In genomic region chr8:122345181-122346095, GRCm38 (mm10) we compare ENCODE assay signal across 15 mouse cellular contexts. TPM values are rescaled to one million over a fixed set of nuclear protein-coding genes. Genes with fewer than 3 reads are reported as not detected.
DNase-seq lines count a peak whose midpoint lies in the region; ATAC-seq and TF ChIP-seq lines count a peak whose summit lies in the region.
"Had no signal": no experiment of that assay in that cellular context is flagged by ENCODE, and none has a peak within 500 bp of the region (broad histone marks: within the 10 kb centered on the region; RNA-seq: fewer than 3 reads in every experiment).

No protein-coding gene starts in this region.

- 56% methylated on average over 12 of the region's 12 CpGs for WGBS in heart, postnatal 0 days
- WGBS in liver, embryonic 14.5 days (ENCODE audit: insufficient replicate concordance) = 23% methylated on average over 12 of the region's 12 CpGs

- H3K4me2 ChIP-seq in heart, postnatal 0 days (ENCODE audit: low read depth, low read length) = no peak overlapping the region
- peak overlapping the region; percentile 1; the same call in 1 of the 2 replicates for H3K4me2 ChIP-seq in liver, embryonic 14.5 days (ENCODE audit: low read depth)
- H3K4me2 ChIP-seq: limb, embryonic 15.5 days had no signal

- H3K27me3 ChIP-seq in heart, postnatal 0 days (ENCODE audit: control insufficient read depth, insufficient read depth, low read length) = 0 out of 2 replicates have a peak, but pooled peaks cover 5% of the 10 kb centered on the region
- no peaks in the 10 kb centered on the region for H3K27me3 ChIP-seq in ES-Bruce4 (ENCODE audit: control insufficient read depth, insufficient read depth, low read length, poor library complexity, severe bottlenecking)
- no peaks in the 10 kb centered on the region for H3K27me3 ChIP-seq in liver, embryonic 14.5 days (ENCODE audit: control insufficient read depth, insufficient read depth, low read length)

- ATAC-seq in heart, postnatal 0 days (ENCODE audit: insufficient read depth, low read depth) = 0 out of 2 replicates have a peak, but pooled peaks have one; percentile 14
- ATAC-seq in liver, embryonic 14.5 days (ENCODE audit: insufficient read depth) = no peak
- ATAC-seq: forebrain, embryonic 16.5 days had no signal

- H3K4me1 ChIP-seq in heart, postnatal 0 days (ENCODE audit: control insufficient read depth, insufficient read depth) = peaks cover 45% of the 10 kb centered on the region
- H3K4me1 ChIP-seq in ES-Bruce4 (ENCODE audit: control insufficient read depth, insufficient read depth, low read length) = peaks cover 5% of the 10 kb centered on the region
- H3K4me1 ChIP-seq in liver, embryonic 14.5 days (replicated peaks; ENCODE audit: control insufficient read depth in 2 of 2, insufficient read depth in 2 of 2, low read length in 1 of 2) = peaks cover 54 to 70% of the 10 kb centered on the region in 2 experiments

- no peak overlapping the region for H3K4me3 ChIP-seq in heart, postnatal 0 days (ENCODE audit: low read depth, low read length)
- no peak overlapping the region for H3K4me3 ChIP-seq in ES-Bruce4 (ENCODE audit: low read depth, low read length)
- H3K4me3 ChIP-seq in liver, embryonic 14.5 days (ENCODE audit: insufficient read depth in 1 of 2, low read depth in 2 of 2, low read length in 2 of 2) = no peak overlapping the region
- H3K4me3 ChIP-seq: embryonic facial prominence, embryonic 13.5 days; limb, embryonic 15.5 days had no signal

- H3K27ac ChIP-seq in heart, postnatal 0 days (ENCODE audit: low read depth) = no peak overlapping the region
- H3K27ac ChIP-seq in ES-Bruce4 (ENCODE audit: insufficient read depth, low read length) = no peak overlapping the region
- H3K27ac ChIP-seq in liver, embryonic 14.5 days = no peak overlapping the region
- H3K27ac ChIP-seq: embryonic facial prominence, embryonic 13.5 days; limb, embryonic 15.5 days had no signal

- TF ChIP-seq CTCF in heart, postnatal 0 days (IDR thresholded peaks at IDR 0.05; ENCODE audit: low read depth) = no peak
- TF ChIP-seq CTCF in ES-Bruce4 (IDR thresholded peaks at IDR 0.05; ENCODE audit: low read depth, low read length) = no peak
- no peak for TF ChIP-seq CTCF in liver, embryonic 14.5 days (IDR thresholded peaks at IDR 0.05; ENCODE audit: low read depth)

- no peaks in the 10 kb centered on the region for H3K36me3 ChIP-seq in heart, postnatal 0 days (replicated peaks; ENCODE audit: control insufficient read depth, insufficient read depth, low read length)
- H3K36me3 ChIP-seq in ES-Bruce4 (ENCODE audit: control insufficient read depth, insufficient read depth, low read length, poor library complexity, severe bottlenecking) = no peaks in the 10 kb centered on the region
- H3K36me3 ChIP-seq in liver, embryonic 14.5 days (replicated peaks; ENCODE audit: control insufficient read depth, insufficient read depth, low read depth) = no peaks in the 10 kb centered on the region
- H3K36me3 ChIP-seq: embryonic facial prominence, embryonic 13.5 days; limb, embryonic 15.5 days had no signal

- TF ChIP-seq POLR2A in ES-Bruce4 (IDR thresholded peaks at IDR 0.05; ENCODE audit: insufficient read depth, low read length) = no peak

- no peak for DNase-seq in heart, postnatal 0 days (ENCODE audit: low spot score)
- no peak for DNase-seq in heart, adult 18-20 months
- DNase-seq in 416B (ENCODE audit: low read depth) = peak; percentile 67
- DNase-seq in liver, embryonic 14.5 days (ENCODE audit: low read depth in 3 of 3, low spot score in 3 of 3) = no peak
- DNase-seq in urinary bladder, postnatal 10 days (ENCODE audit: low spot score) = no peak
- no peak for DNase-seq in urinary bladder, adult 18-20 months (ENCODE audit: low spot score in 2 of 2)
- DNase-seq: gastrocnemius, postnatal 25 days; kidney, postnatal 25 days; thymus, adult 18-20 months had no signal

- H3K9me3 ChIP-seq in heart, postnatal 0 days (replicated peaks; ENCODE audit: control insufficient read depth, low read length) = no peaks in the 10 kb centered on the region
- no peaks in the 10 kb centered on the region for H3K9me3 ChIP-seq in ES-Bruce4 (replicated peaks; ENCODE audit: control insufficient read depth, insufficient read depth, low read length, poor library complexity, severe bottlenecking)
- H3K9me3 ChIP-seq in liver, embryonic 14.5 days (ENCODE audit: control insufficient read depth, low read length) = no peaks in the 10 kb centered on the region
- H3K9me3 ChIP-seq: embryonic facial prominence, embryonic 13.5 days; limb, embryonic 15.5 days had no signal

- no peak for TF ChIP-seq EP300 in heart, postnatal 0 days (IDR thresholded peaks at IDR 0.05; ENCODE audit: low read depth)
- TF ChIP-seq EP300 in ES-Bruce4 (IDR thresholded peaks at IDR 0.05; ENCODE audit: insufficient read depth, low read depth, low read length) = no peak
- TF ChIP-seq EP300 in liver, embryonic 14.5 days (IDR thresholded peaks at IDR 0.05; ENCODE audit: low read depth) = no peak

- H3K9ac ChIP-seq in heart, postnatal 0 days (replicated peaks; ENCODE audit: low read depth, low read length) = no peak overlapping the region
- peak overlapping the region; percentile 13; the same call in 1 of the 2 replicates for H3K9ac ChIP-seq in ES-Bruce4 (ENCODE audit: low read depth, poor library complexity, severe bottlenecking)
- no peak overlapping the region; the same call in 1 of the 2 replicates for H3K9ac ChIP-seq in liver, embryonic 14.5 days (replicated peaks)
- H3K9ac ChIP-seq: embryonic facial prominence, embryonic 13.5 days; limb, embryonic 15.5 days had no signal

RNA-seq across cellular contexts. Expression of gene Trhr2, which starts 15.1 kb away (rescaled TPM):
- total RNA-seq in heart, postnatal 0 days (2014; rRNA removed; ENCODE audit: low replicate concordance) = not detected in 2 replicates
- not detected in 2 replicates for polyA plus RNA-seq in heart, postnatal 0 days (2015; fragmentation: Nextera tagmentation; extraction: Ambion mirVana)
- not detected for total RNA-seq in heart, adult 18-20 months (2021)
- not detected in 2 replicates for polyA plus RNA-seq in ES-Bruce4 (2011; ENCODE audit: insufficient read depth, insufficient read length, low read depth, missing spikeins)
- not detected in 2 replicates for polyA plus RNA-seq in liver, embryonic 14.5 days (2012; rRNA removed)
- not detected in 2 replicates for polyA plus RNA-seq in liver, embryonic 14.5 days (2014; fragmentation: Nextera tagmentation; extraction: Ambion mirVana)
- total RNA-seq: gastrocnemius, postnatal 25 days; megakaryocyte progenitor cell, adult 5-6 weeks had no signal
- polyA plus RNA-seq: forebrain, embryonic 16.5 days; intestine, embryonic 14.5 days had no signal

RNA-seq across cellular contexts. Expression of gene Zc3h18, which starts 31.0 kb away (rescaled TPM):
- 8.4 and 23.1 TPM in 2 replicates for total RNA-seq in heart, postnatal 0 days (2014; rRNA removed; ENCODE audit: low replicate concordance)
- 13.9 and 14.4 TPM in 2 replicates for polyA plus RNA-seq in heart, postnatal 0 days (2015; fragmentation: Nextera tagmentation; extraction: Ambion mirVana)
- total RNA-seq in heart, adult 18-20 months (2021) = 10 to 100 TPM; 20.9 to 24.5 TPM
- polyA plus RNA-seq in ES-Bruce4 (2011; ENCODE audit: insufficient read depth, insufficient read length, low read depth, missing spikeins) = 67.1 and 67.2 TPM in 2 replicates
- polyA plus RNA-seq in liver, embryonic 14.5 days (2012; rRNA removed) = 15.2 and 20.4 TPM in 2 replicates
- 12.8 and 16.7 TPM in 2 replicates for polyA plus RNA-seq in liver, embryonic 14.5 days (2014; fragmentation: Nextera tagmentation; extraction: Ambion mirVana)
